Mouse (Mus musculus): ENCODE measurements at regions not wholly inside any gene's neighbourhood (a gene's known extent, or its start where the extent isn't known, plus 50 kb on each side); places are given as distances from the start of the nearest gene placed in this dataset.
"Not testable (repeated sequence)": the region's sequence is repeated elsewhere in the genome, so short reads cannot be mapped to it uniquely, and the experiment has no call there.

GRCm38 (mm10) chr12:115803675-115804074 is 243.8 kb upstream of the Zfp386 start:
- DNase-seq: not testable (repeated sequence)

GRCm38 (mm10) chr12:115807978-115808377 is 239.5 kb upstream of the Zfp386 start:
- DNase-seq: no peak

Small RNA genes lying in the stretch of these regions (microRNA-seq; reads per million reads assigned to microRNA genes)
- 0 reads per million in 2 experiments for gene Gm27722
- gene Mir6388: 0 reads per million in 2 experiments

Measured in adrenal gland, postnatal 14 days (tissue).